Mouse (Mus musculus) CH12.LX (cell line): ENCODE measurements around the gene Slc2a12.

Source experiments
- CTCF ChIP-seq, 2 experiments: IDR thresholded peaks in 1 of 2; conservative IDR thresholded peaks in 1 of 2; 2 replicates each; pipeline ENCODE4 v1.5.1; 2011 to 2012; ENCODE audit warnings: low read depth in 2 of 2, low read length in 2 of 2, improper control_type of control experiment in 1 of 2, inconsistent platforms in 1 of 2, mild to moderate bottlenecking in 1 of 2, moderate library complexity in 1 of 2
- SMC3 ChIP-seq: IDR thresholded peaks from 2 replicates; pipeline ENCODE4 v1.6.1; 2011; ENCODE audit warnings: low read depth, low read length, improper control_type of control experiment
- TBP ChIP-seq: conservative IDR thresholded peaks from 2 replicates; pipeline ENCODE4 v1.6.1; 2011; ENCODE audit warnings: low read depth, low read length, improper control_type of control experiment
- ZNF384 ChIP-seq: IDR thresholded peaks from 2 replicates; pipeline ENCODE4 v1.6.1; 2012; ENCODE audit warnings: low read depth, low read length, improper control_type of control experiment, inconsistent platforms

DNA sequence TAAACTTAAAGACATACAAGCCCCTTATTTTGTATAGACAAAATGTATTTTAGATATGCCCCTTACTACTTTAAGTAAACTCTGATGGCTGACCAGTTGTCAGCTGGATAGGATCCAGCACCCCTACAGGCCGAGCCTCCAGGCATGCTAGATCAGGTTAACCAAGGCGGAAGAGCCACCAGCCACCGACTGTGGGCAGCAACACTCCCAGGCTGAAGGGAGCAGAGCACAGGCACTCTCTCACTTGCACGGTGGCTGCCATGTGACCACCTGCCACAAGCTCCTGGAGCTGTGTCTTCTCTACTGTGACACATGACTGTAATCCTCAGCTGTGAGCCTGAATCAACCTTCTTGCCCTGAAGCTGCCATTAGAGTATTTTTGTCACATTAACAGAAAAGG lies 73.7 kb downstream of the Slc2a12 start:
- TF ChIP-seq CTCF (conservative IDR thresholded peaks at IDR 0.05 in 1 of 2, IDR thresholded peaks at IDR 0.05 in 1 of 2; ENCODE audit: low read depth in 2 of 2, low read length in 2 of 2) (no peak), ZNF384 (no peak), TBP (no peak), SMC3 (no peak)
